Mouse (Mus musculus): Measurements from ENCODE around the gene Bpnt1.

- no peak for TF ChIP-seq CTCF (IDR thresholded peaks at IDR 0.05; ENCODE audit: low read depth)
- TF ChIP-seq EP300 (IDR thresholded peaks at IDR 0.05; ENCODE audit: low read depth) = no peak
Measured at GRCm38 (mm10) chr1:185296850-185297249, 35.1 kb upstream of the Bpnt1 start.
